Mouse (Mus musculus) lung, adult 10 weeks (tissue): ENCODE measurements around the gene Olfr812. TPM values are rescaled to one million over a fixed set of nuclear protein-coding genes. Genes with fewer than 3 reads are reported as not detected.

Source experiments
- polyA plus RNA-seq: library from polyadenylated mRNA; stranded (reverse); fragments of 350-450 nt; fragmentation: Illumina TruSeq; extraction: RNeasy Lipid Tissue Mini Kit (QIAGEN cat#74804); gene quantifications from one replicate; pipeline ENCODE4 v1.2.3, GENCODE M21; 2014; ENCODE audit warnings: low read depth, low replicate concordance; ENCODE audit not compliant: insufficient read depth

Gene Olfr812
- polyA plus RNA-seq = not detected

GRCm38 (mm10) chr10:129845994-129846393 lies at the start of gene Olfr812:
TSS of gene Olfr812 (minus strand) at chr10:129846094.

GRCm38 (mm10) chr10:129879751-129880150 lies 33.9 kb upstream of the Olfr812 start, which contains the start of gene Olfr814:
TSS of gene Olfr814 (minus strand) at chr10:129879851.

GRCm38 (mm10) chr10:129855067-129855466 lies 9.2 kb upstream of the Olfr812 start, which contains the start of gene Olfr813:
TSS of gene Olfr813 (plus strand) at chr10:129855367.

GRCm38 (mm10) chr10:129804296-129804695 lies 41.6 kb downstream of the Olfr812 start, which contains the start of gene Olfr811:
TSS of gene Olfr811 (minus strand) at chr10:129804396.

GRCm38 (mm10) chr10:129794817-129795216 lies 51.1 kb downstream of the Olfr812 start, which contains the start of gene Olfr810:
TSS of gene Olfr810 (minus strand) at chr10:129794917.

Other genes starting within 250 kb of the Olfr812 start
- gene Olfr796, start 233.5 kb downstream of the Olfr812 start, polyA plus RNA-seq = not detected
- gene Olfr798, start 218.2 kb downstream of the Olfr812 start, polyA plus RNA-seq = not detected
- gene Olfr799, start 208.6 kb downstream of the Olfr812 start, polyA plus RNA-seq = not detected
- gene Olfr800, start 188.4 kb downstream of the Olfr812 start, polyA plus RNA-seq = not detected
- not detected for gene Olfr801, start 172.2 kb downstream of the Olfr812 start, polyA plus RNA-seq
- gene Olfr802, start 157.9 kb downstream of the Olfr812 start, polyA plus RNA-seq = not detected
- not detected for gene Olfr803, start 151.8 kb downstream of the Olfr812 start, polyA plus RNA-seq
- gene Olfr804, start 142.9 kb downstream of the Olfr812 start, polyA plus RNA-seq = not detected
- gene Olfr805, start 116.7 kb downstream of the Olfr812 start, polyA plus RNA-seq = not detected
- gene Olfr806, start 104.2 kb downstream of the Olfr812 start, polyA plus RNA-seq = not detected
- gene Olfr807, start 88.3 kb downstream of the Olfr812 start, polyA plus RNA-seq = not detected
- gene Olfr808, start 80.6 kb downstream of the Olfr812 start, polyA plus RNA-seq = not detected
- not detected for gene Olfr809, start 71.5 kb downstream of the Olfr812 start, polyA plus RNA-seq
- not detected for gene Olfr810, start 51.2 kb downstream of the Olfr812 start, polyA plus RNA-seq
- not detected for gene Olfr811, start 41.7 kb downstream of the Olfr812 start, polyA plus RNA-seq
- not detected for gene Olfr813, start 9.3 kb upstream of the Olfr812 start, polyA plus RNA-seq
- not detected for gene Olfr814, start 33.8 kb upstream of the Olfr812 start, polyA plus RNA-seq
- not detected for gene Olfr815, start 59.8 kb upstream of the Olfr812 start, polyA plus RNA-seq
- not detected for gene Olfr816, start 69.5 kb upstream of the Olfr812 start, polyA plus RNA-seq
- gene Olfr818, start 103.0 kb upstream of the Olfr812 start, polyA plus RNA-seq = not detected
- not detected for gene Olfr819, start 121.2 kb upstream of the Olfr812 start, polyA plus RNA-seq
- gene Olfr247, start 130.0 kb upstream of the Olfr812 start, polyA plus RNA-seq = not detected
- gene Gm10310, start 139.0 kb upstream of the Olfr812 start, polyA plus RNA-seq = not detected
- not detected for gene Olfr820, start 166.5 kb upstream of the Olfr812 start, polyA plus RNA-seq
- gene Olfr821, start 184.3 kb upstream of the Olfr812 start, polyA plus RNA-seq = not detected
- gene Olfr822, start 225.1 kb upstream of the Olfr812 start, polyA plus RNA-seq = not detected